Mouse (Mus musculus) cerebellum, postnatal 36 days (tissue): ENCODE measurements around the gene Abhd17b.
"Not testable (repeated sequence)": the region's sequence is repeated elsewhere in the genome, so short reads cannot be mapped to it uniquely, and the experiment has no call there.

ENCODE experiments used
- DNase-seq, 2 experiments: peaks; one replicate each; pipeline ENCODE4 v3.0.0; 2021 to 2022; ENCODE audit warnings: mixed read lengths in 2 of 2

Gene Abhd17b

DNA sequence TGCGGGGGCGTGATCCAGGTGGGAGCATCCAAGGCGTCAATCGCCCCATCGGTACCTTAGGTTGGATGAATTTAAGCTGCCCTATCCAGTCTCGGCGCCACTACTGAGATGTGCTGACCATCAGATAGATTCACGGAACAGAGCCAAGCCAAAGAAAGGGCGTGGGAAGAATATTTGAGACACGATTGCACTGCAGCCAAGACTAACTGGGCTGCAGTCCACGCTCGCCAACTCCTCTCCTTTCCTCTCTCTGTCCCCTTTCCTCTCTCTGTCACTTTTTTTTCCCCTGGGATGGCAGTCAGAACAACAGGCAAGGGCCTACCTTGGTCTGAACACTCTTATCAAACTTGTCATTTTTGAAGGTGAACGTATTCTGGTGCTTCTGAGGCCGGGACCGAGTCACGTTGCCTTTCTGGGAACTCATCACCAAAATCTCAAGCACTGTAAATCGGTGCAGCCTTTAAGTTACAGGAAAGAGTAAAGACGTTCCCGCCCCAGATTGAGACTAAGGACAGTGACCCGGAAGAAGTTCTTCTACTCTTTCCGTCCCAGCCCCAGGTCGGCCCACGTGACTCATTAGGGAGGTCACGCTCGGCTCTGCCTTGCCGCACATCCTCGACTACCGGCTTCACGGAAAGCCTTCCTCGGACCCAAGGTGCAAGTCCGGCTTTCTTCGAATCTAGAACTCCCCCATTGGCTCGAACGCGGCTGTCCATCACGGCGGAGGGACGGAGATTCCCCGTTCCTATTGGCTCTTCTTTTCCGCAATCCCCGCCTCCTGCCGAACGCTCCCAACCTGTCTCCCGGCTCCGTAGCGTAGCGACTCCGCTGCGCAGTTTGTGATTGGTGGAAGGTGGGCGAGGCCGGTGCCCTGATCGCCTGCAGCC lies 457 bp upstream of the Abhd17b start, which contains the start of gene 1110059E24Rik:
Gene 1110059E24Rik, minus strand, starts transcription at position 692 of the 887 bp plus-strand sequence.
- DNase-seq, result peak; percentile 96 to 97

DNA sequence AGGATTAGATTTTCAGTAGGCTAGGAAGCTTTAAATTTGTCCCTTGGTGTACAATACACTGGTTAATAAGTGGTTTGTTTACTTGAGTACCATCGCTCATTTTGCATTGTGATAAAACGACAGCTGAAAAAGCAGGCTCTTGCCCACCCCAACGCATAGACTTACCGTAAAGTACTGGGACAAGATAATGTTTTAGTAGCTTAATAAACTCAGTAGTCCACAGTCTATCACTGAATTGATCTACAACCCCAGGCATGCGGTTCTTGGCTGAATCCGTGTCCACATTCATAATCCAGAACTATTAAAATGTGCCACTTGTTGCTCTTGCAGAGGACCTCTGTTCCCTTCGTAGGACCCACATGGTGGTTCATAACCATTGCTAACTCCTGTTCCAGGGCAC lies 1.8 kb downstream of the Abhd17b start:
- DNase-seq, result no peak

DNA sequence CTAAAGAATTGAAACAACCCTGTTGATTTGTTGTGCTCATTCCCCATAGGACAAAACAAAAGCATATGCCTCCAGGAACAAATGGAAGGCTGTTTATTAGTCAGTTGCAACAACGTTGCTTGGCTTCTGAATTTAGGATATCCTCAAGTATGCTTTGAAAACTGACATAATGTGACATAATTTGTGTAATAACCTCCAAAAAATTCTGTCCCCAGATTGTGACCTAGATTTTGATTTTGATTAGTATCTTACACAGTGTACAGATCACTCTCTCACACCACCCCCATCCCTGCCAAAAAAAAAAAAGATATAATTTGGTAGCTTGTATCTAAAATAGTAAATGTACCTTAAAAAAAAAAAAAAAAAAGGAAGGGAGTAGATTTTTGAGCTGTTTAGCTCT lies 7.7 kb downstream of the Abhd17b start:
- DNase-seq, result no peak

DNA sequence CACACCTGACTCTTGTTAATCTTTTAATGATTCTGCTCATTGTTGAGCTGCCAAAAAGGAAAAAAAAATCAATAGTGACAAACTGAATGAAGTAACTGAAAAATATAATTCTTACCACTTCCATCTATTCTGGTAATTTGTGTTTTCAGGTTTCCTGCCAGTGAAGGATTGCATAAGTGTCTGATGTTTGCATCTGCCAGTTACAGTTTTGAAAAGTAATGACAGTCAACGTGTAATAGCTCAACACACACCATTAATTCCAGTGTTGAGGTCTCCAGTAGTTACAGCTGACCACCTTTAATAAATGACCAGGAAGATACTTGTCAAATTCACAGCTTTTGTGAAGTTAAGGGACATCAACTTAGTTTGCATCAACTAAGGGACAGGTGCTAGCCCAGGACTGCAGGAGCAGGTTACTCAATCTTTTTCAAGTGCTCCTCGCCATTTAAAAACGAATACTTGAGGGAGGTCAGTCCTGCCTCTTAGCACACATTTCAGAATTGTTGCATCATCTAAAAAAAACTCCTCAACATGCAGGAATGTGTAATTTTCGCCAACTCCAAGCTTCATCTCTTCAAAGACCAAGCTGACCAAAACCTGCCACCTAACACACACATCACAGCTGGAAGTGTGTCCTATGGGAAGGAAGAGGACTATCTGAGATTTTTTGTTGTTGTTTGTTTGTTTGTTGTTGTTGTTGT lies 10.9 kb downstream of the Abhd17b start:
- DNase-seq, result no peak

DNA sequence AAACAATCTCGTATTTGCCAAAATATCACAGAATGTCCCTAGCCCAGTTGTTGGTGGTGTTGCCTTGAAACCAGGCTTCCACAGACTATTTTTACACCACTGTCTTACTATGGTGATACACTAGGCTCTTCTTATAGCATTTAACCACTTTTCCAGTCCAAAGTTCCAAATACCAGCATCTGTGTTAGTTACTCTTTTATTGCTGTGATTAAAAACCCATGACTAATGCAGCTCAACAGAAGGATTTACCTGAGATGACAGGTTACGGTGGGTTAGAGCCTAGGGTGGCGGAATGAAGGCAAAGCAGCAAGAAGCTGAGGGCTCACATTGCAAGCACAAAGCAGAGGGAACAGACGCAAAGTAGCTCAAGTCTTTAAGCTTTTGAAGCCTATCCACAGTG lies 16.7 kb downstream of the Abhd17b start:
- DNase-seq, result no peak

DNA sequence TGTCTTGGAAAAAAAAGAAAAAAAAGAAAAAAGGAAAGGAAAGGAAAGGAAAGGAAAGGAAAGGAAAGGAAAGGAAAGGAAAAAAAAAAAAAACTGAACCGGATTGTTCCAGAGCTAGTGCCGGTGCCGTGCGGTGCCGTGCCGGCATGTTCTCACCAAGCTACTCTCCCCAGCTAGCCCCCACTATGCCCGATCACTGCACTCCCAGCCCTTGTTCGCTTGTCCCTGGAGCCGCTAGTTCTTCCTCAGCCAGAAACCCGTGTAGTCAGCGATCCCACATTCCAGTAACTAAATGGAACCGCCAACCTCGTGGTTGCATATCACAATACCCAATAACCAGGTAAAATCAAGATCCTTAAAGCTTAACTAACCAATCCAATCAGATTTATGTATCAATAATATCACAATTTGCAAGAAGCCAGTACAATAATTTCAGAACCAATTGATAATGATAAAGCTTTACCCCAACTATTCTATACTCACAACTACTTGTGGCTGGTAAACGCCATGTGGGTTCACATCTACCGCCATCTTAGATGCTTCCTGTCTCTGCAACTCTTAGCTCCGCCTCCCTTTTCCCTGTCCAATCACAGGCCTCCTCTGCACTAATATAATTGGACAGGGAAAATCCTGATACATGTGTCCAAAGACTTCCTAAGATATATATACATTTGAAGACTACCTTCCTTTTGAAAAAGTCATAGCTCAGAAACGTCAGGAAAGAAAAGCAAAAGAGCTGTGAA lies 21.5 kb downstream of the Abhd17b start:
- DNase-seq, result no peak

DNA sequence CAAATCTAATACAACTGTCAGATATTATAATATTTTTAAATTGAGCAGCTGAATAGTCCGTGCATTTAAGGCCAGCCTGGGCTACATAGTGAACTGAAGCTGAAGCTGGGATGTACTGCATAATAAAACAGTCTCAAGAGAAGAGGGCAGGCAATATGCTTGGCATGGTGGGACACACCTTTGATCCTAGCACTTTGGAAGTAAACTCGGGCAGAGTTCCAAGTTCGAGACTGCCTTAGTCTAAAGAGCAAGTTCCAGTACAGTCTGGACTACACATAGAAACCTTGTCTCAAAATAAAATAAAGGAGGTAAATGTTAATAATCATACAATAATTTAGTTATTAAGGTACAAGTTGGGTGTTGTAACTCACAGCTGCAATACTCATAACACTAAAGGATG lies 27.1 kb downstream of the Abhd17b start:
- DNase-seq, result no peak

DNA sequence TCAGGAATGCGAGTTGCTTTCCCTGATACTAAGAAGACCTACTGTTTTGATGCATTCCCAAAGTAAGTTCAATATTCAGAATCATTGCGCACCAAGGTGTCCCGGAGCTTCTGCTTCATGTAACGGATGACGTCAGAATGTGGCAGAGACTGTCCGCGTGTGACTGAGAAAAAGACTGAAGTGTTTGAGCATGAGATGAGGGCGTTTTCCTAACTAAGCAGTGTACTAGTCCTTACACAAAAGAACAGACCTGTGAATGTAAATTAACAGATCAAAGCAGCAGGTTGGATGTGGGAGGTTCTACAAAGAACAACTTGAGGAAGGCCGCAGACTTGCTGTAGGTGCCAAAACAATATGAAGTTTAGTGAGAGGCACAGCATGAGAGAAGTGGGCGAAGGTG lies 28.0 kb downstream of the Abhd17b start:
- DNase-seq, result no peak

DNA sequence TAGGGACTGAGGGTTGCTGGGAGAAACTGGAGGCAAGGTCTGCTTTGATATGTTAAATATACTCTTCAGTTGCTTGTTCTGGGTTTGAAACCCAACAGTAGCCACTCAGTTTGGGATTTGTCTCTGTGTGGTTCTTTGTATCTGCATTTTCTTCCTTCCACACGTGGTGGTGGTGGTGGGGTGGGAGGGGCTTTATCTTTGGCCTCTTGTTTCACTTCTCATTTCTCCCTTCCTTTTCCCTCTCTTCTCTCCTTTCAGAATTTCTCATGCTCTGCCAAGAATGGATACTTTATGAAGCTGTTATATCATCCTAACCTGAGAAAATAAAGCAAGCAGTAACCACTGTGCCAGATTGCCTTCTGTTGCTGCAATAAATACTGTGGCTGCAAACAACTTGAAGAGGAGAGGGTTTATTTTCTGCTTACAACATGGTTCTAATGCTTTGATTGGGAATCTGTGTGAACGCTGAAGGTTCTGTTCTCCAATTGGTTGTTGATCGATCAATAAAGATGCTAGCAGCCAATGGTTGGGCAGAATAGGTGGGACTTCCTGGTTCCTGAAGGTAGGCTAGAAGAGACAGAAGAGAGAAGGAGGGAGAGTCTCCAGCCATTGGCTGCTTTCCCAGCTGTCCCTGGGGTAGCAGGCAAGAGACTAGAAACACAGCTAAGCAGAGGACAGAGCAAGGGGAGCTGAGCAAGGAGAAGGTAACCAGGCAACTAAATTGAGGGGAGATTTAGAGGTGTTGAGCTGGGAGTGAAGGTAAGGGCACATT lies 60.5 kb downstream of the Abhd17b start:
- peak; percentile 53 to 54 for DNase-seq

DNA sequence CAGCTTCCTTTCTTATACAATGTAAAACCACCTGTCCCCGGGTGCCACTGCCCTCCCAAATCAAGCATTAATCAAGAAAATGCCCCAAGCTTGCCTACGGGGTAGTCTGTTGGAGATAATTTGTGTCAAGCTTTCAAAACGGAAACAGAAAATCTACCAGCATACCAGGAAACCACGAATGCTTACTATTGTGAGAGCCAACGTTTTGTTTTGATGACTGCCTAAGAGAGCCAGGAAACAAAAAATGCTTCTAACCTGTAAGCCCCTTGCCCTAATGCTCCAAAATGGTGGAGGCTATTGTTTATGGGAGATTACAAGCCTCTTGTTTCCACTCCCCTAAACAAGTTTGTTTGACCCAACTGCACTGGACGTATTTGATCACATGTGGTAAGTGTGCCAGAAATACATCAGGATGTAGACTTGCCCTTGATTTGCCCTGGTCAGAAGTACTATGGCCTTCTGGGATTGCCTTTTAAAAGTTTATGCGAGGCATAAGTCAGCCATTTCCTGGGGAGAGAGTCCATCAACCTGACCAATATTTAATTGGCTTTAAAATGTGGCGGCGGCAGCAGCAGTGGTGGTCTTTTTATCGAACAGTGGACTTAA lies 61.4 kb downstream of the Abhd17b start:
- no peak for DNase-seq

DNA sequence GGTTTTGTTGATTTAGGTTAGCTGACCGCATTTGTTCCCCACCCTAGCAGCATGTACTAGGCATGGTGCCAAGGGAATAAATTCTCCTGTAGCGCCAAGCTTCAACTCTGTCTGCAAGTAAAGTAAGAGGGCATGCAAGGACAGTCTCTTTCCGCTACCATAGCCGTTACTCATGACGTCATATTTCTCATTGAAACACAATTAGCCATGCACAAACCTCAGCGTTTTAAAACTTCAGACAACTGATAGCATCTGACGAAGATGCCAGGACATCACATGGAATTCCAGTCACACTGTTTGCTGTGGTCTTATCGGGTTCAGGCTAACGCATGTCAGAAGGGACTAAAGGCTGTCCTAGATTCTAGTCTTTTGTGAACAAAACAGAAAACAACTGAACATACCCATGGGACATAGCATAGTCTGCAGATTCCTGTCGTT lies 62.0 kb downstream of the Abhd17b start:
- DNase-seq, result no peak

DNA sequence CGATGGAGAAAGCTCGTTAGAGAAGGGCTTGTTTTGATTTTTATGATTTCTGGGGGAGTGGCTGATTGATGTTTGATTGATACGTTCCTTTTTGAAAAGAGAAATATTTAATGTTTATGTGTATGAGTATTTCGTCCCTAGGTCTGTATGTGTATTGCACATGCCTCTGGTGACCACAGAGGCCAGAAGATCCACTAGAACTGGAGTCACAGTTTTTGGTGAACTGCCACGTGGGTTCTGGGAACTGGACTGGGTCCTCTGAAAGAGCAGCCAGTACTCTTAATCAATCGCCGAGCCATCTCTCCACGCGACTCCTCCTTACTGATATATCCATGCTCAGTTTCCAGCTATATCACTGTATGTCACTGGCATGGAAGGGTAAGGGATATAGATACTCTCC lies 62.5 kb downstream of the Abhd17b start:
- DNase-seq, result no peak

DNA sequence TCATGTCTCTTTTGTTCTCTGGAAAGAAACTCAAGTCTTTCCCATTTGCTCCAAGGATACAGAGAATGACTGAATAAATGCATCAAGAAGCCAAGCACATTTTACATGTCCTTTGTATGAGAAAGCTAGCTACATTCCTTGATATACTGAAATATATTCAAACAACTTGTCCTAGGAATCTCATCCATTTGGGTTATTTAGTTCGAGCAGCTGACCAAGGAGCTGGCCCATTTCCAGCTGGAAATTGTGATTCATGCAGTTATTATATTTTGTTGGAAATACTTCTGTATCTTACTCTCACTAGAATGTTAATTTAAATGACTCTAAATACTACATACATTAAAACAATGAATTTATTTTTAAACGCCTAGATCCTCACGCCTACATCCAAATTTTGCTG lies 63.5 kb downstream of the Abhd17b start:
- DNase-seq, result no peak

DNA sequence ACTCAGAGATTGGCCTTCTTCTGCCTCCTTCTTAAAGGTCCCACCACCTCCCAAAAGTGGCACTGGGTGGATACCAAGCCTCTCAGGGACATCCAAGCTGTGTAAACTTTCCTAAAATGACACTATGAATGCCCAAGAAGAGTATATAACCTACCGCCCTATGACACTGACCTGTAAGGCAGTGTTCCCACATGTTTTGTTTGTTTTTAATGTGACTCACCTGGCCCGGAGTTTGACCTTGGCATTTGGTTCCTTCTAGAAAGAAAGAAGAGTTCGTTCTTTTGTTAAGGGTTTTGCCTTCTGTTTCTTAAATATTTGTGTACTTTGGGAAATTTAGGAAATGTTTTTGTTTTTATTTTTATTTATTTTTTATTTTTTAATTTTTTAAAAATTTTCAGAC lies 66.2 kb downstream of the Abhd17b start:
- no peak for DNase-seq

DNA sequence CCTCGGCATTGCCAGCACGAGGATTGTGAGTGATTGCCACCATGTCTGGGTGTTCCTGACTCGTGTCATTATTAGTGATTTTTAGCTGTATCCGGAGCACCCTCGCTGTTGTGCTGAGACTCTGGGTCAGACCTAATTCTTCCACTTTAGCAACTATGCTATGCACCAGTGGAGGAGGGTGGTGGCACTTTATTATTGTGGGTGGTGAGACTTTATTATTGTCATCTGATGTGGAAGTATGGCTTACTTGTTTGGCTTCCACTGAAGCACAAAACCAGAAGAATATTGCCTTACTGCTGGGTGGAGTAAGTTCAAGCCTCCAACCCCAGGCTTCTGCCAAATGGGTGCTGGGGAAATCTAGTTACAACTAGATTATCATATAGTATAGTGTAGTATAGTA lies 68.0 kb downstream of the Abhd17b start:
- no peak for DNase-seq

DNA sequence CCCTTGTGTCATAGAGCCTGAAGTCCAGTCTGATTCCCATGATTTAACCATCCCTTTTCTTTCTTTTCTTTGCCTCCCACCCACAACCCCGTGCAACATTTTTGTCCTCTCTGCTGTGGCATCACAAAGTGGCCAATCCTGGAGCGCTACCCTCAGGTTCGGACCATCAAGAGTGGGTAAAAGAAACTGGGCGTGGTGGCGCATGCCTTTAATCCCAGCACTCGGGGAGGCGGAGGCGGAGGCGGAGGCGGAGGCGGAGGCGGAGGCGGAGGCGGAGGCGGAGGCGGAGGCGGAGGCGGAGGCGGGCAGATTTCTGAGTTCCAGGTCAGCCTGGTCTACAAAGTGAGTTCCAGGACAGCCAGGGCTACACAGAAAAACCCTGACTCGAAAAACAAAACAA lies 70.3 kb downstream of the Abhd17b start:
- not testable (repeated sequence) for DNase-seq

DNA sequence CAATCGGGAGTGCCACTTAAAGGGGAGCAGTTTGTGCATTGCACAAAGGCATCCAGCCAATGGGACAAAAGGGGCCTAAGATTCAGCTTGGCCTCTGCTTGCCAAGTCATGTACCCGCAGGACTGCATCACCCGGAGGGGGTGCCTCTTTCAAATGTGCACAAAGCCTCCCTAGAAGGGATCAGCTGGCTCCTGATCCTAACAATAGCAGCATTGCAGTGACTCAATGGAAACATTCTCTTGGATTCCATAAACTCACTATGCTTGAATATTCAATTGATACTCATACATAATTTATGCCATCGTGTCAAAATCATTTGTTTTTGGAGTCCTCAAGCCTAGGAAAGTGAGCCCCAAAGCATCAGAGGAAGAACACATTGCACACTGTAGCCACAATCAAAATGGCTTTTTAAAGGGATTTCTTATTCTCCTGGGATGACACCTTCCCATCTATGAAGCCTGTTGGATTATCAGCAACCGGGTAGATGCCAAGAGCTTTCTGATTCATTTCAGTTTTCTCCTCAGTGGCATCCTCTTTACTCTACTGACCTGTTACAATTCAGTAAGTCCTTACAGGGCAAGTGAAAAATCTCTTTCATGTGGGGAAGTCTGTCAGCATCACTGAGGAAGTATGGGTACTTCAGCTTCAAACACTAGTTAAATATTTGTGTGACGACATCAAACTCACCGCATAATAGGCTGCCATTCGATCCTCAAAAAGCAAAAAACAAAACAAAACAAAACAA lies 71.1 kb downstream of the Abhd17b start:
- DNase-seq, result no peak

DNA sequence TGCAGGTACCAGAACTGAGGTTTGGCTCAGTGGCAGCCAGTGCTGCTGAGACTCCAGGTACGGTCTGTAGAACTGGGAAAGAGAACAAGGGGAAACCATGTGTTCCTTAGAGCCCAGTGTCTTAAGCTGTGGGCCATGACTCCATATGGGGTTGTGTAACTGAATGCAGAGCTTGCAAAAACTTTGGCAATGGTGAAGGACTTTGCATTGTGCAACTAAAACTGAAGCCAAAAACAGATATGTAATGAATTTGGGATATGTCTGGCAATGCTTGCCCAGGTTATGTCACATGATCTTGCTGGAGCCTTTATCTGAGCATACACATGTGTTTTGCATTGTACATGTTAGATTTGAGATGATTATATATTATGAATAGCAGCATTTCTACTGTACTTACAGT lies 72.2 kb downstream of the Abhd17b start:
- DNase-seq, result no peak

DNA sequence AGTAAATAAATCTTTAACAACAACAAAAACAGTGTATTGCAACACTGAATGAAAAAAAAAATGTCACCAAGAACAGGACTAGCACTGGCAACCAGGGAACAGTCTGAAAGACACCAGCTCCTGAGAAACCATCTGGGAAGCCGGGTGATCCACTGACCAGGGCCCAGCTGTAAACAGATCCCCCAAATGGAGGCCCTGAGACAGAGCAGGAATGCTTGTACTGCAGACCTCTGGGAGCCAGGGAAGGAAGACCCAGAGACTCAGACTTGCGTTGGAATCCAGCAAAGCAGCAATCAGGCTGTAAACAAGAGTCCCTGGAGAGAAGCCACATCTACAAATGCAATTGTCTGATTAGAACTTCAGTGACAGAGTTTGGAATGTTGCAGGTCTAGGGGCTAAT lies 74.1 kb downstream of the Abhd17b start:
- DNase-seq, result no peak

DNA sequence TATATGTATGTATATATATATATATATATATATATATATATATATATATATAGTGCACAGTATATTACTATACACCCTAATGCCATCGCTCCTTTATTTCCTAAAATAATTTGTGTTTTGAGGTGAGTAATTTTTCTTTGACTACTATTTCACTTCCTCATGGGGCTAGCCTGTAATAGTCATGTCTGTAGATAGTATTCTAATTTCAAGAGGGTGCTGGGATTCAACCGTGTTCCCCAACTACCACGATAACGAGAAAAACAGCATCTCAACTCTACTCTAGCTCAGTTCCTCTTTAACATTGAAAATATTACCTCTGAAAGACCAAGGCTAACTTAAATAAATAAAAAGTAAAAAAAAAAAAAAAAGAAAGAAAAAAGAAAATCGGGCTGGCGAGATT lies 75.4 kb downstream of the Abhd17b start:
- DNase-seq, result no peak

DNA sequence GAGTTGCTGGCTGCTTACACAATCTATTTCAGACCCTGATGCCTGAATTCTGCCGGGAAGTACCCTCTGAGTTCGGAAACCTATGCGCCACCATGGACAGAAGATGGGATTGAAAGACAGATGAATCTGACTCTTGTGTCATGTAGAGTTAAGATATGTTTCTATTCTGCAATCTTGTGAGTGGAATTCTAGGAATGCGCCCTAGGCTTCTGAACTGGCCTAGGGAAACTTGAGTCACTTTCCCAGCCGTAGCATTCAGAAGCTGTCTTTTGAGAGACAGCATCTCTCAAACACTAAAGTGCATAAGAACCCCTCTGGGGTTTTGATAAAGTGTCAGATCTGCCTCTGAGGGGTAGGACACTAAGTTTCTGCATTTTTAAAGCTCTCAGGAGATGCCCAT lies 78.9 kb downstream of the Abhd17b start:
- DNase-seq, result no peak
